In genomic region chr6:127986357-127986756, GRCm38 (mm10) we compare ENCODE assay signal across 20 mouse cellular contexts.
A peak's percentile ranks its signal among the peaks of the same experiment; 100 is the strongest.
DNase-seq lines count a peak whose midpoint lies in the region; ATAC-seq lines count a peak whose summit lies in the region.
"Had no signal": no experiment of that assay in that cellular context is flagged by ENCODE, and none has a peak within 500 bp of the region (broad histone marks: within the 10 kb centered on the region; RNA-seq: fewer than 3 reads in every experiment).

No protein-coding gene starts in this region.

- intact Hi-C loops in heart, postnatal 36 days (cut with DNase I) = loop anchor here (5.0 kb wide), 1 partner anchor 46 kb away; no protein-coding TSS in a partner anchor
- intact Hi-C loops in heart, postnatal 10 days (cut with DNase I) = no loop called here

- peaks cover 25% of the 10 kb centered on the region for H3K4me1 ChIP-seq in stomach, embryonic 15.5 days

- H3K27me3 ChIP-seq in stomach, embryonic 15.5 days (replicated peaks) = no peaks in the 10 kb centered on the region
- H3K27me3 ChIP-seq: forebrain, embryonic 13.5 days; kidney, embryonic 15.5 days; midbrain, embryonic 12.5 days; neural tube, embryonic 12.5 days had no signal

- H3K4me3 ChIP-seq in stomach, embryonic 15.5 days (replicated peaks) = no peak overlapping the region
- H3K4me3 ChIP-seq: forebrain, embryonic 13.5 days; kidney, embryonic 15.5 days; layer of hippocampus, adult 2 months; liver, embryonic 13.5 days; midbrain, embryonic 12.5 days; neural tube, embryonic 12.5 days had no signal

- DNase-seq in heart, adult 18-20 months = peak; percentile 68 to 70
- no peak for DNase-seq in heart, postnatal 36 days
- DNase-seq in heart, adult 9 months (ENCODE audit: low spot score in 2 of 2) = peak; percentile 52 to 65
- peak; percentile 72 to 79 for DNase-seq in heart, postnatal 10 days
- no peak for DNase-seq in adrenal gland, adult 8-10 months
- DNase-seq: adrenal gland, postnatal 25 days; cerebellum, postnatal 36 days; gastrocnemius, postnatal 25 days; liver, embryonic 13.5 days; lung, postnatal 14 days; spleen, adult 18-20 months had no signal

- H3K9me3 ChIP-seq in stomach, embryonic 15.5 days = no peaks in the 10 kb centered on the region
- H3K9me3 ChIP-seq: forebrain, embryonic 13.5 days; kidney, embryonic 15.5 days; liver, embryonic 13.5 days; midbrain, embryonic 12.5 days; neural tube, embryonic 12.5 days had no signal

- 42% methylated on average over 9 of the region's 9 CpGs for WGBS in stomach, embryonic 15.5 days

- 0 out of 2 replicates have a peak overlapping the region, but pooled peaks have one; percentile 4 for H3K27ac ChIP-seq in stomach, embryonic 15.5 days
- H3K27ac ChIP-seq: forebrain, embryonic 13.5 days; hindbrain, postnatal 0 days; kidney, embryonic 15.5 days; layer of hippocampus, adult 2 months; liver, embryonic 13.5 days; midbrain, embryonic 12.5 days; neural tube, embryonic 12.5 days had no signal

- no peaks in the 10 kb centered on the region for H3K36me3 ChIP-seq in stomach, embryonic 15.5 days
- H3K36me3 ChIP-seq: G1E; liver, embryonic 13.5 days; midbrain, embryonic 12.5 days; neural tube, embryonic 12.5 days had no signal

- no peak overlapping the region for H3K4me2 ChIP-seq in stomach, embryonic 15.5 days
- H3K4me2 ChIP-seq: forebrain, embryonic 13.5 days; kidney, embryonic 15.5 days; liver, embryonic 13.5 days; midbrain, embryonic 12.5 days; neural tube, embryonic 12.5 days had no signal

- no peak for ATAC-seq in stomach, embryonic 15.5 days (ENCODE audit: insufficient read depth, low FRiP score, low read depth)
- no peak for ATAC-seq in inflammation-experienced regulatory T-cells, adult 6 months
- ATAC-seq: forebrain, embryonic 13.5 days; hindbrain, postnatal 0 days had no signal

- no peak overlapping the region for H3K9ac ChIP-seq in stomach, embryonic 15.5 days
- H3K9ac ChIP-seq: forebrain, embryonic 13.5 days; kidney, embryonic 15.5 days; liver, embryonic 13.5 days; midbrain, embryonic 12.5 days; neural tube, embryonic 12.5 days had no signal

Comparison
In these comparisons a context has a peak if more than half of its experiments do, and no peak if none do; other contexts are left out.
1. DNase-seq: peak in heart, adult 18-20 months (2 of 2), heart, adult 9 months (2 of 2) and heart, postnatal 10 days (2 of 2); none in heart, postnatal 36 days (0 of 2) and adrenal gland, adult 8-10 months (single experiment).